In the genomic region with DNA sequence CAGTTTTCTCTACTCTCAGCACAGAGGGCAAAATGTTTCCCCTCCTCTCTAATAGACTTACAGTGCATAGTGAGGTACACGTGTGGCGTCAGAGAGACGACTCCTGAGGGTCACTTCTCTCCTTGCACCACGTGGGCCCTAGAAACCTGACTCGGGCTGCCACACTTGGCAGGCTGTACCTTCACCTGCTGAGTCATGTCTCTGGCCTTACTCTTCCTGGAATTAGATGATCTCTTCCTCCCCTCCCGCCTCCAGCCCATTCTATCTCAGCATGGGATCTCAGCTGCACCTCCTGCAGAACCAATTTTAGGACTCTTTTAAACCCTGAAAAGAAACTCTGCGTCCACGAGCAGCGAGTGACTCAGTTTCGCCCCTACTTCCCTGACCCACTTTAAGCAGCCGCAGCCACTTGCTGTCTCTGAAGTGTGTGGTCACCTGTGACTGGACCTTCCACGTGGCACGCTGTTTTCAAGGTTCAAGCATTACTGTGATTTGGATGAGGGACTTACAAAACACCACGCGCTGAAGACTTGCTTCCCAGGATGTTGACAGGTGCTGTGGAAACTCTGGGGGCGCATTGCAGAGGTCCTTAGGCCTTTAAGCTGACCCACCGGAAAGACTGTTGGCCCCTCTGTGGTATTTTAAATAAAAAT, we compare ENCODE assay signal across 11 mouse cellular contexts.
DNase-seq lines count a peak whose midpoint lies in the region; ATAC-seq and TF ChIP-seq lines count a peak whose summit lies in the region.
"Had no signal": no experiment of that assay in that cellular context is flagged by ENCODE, and none has a peak within 500 bp of the region (broad histone marks: within the 10 kb centered on the region; RNA-seq: fewer than 3 reads in every experiment).

No protein-coding gene starts in this region.

- no peak overlapping the region for H3ac ChIP-seq in myocyte (ENCODE audit: control insufficient read depth, insufficient read length)

- no peak for TF ChIP-seq POLR2A in myocyte (IDR thresholded peaks at IDR 0.05; ENCODE audit: insufficient read length, low read depth)

- DNase-seq in cerebellum, postnatal 14 days = peak; percentile 35 to 46
- no peak for DNase-seq in cerebellum, postnatal 4 days (ENCODE audit: low spot score in 2 of 2)
- DNase-seq in lung, postnatal 0 days (ENCODE audit: low spot score) = peak; percentile 14
- DNase-seq in lung, postnatal 14 days = no peak
- peak; percentile 35 to 60 for DNase-seq in adrenal gland, postnatal 36 days
- no peak for DNase-seq in left cerebral cortex, adult 11 months (ENCODE audit: low spot score)
- DNase-seq in liver = no peak
- DNase-seq: heart, postnatal 10 days had no signal

- no peak overlapping the region for H3K4me3 ChIP-seq in lung, postnatal 0 days (ENCODE audit: low read depth, low read length)
- no peak overlapping the region for H3K4me3 ChIP-seq in myocyte
- H3K4me3 ChIP-seq: megakaryocyte, embryonic 14.5 days had no signal

- peak; percentile 48; the same call in 1 of the 2 replicates for ATAC-seq in lung, postnatal 0 days
- ATAC-seq: intestine, embryonic 16.5 days had no signal

- no peaks in the 10 kb centered on the region for H3K79me2 ChIP-seq in myocyte (ENCODE audit: control insufficient read depth, insufficient read depth)

- no peak for TF ChIP-seq CTCF in lung, postnatal 0 days (IDR thresholded peaks at IDR 0.05)

- H3K27me3 ChIP-seq in lung, postnatal 0 days (replicated peaks; ENCODE audit: insufficient read depth, low read length) = no peaks in the 10 kb centered on the region
- no peaks in the 10 kb centered on the region for H3K27me3 ChIP-seq in myocyte (ENCODE audit: control insufficient read depth, insufficient read depth, insufficient read length)

- H3K27ac ChIP-seq in lung, postnatal 0 days (ENCODE audit: low read length) = no peak overlapping the region

- no peak overlapping the region for H3K4me2 ChIP-seq in lung, postnatal 0 days (replicated peaks; ENCODE audit: low read depth, low read length)
- H3K4me2 ChIP-seq in myocyte (ENCODE audit: low read depth) = peak overlapping the region; percentile 34

- H3K9me3 ChIP-seq in lung, postnatal 0 days (ENCODE audit: low read length) = no peaks in the 10 kb centered on the region

- H3K9ac ChIP-seq in lung, postnatal 0 days (replicated peaks; ENCODE audit: low read depth) = no peak overlapping the region

- H3K36me3 ChIP-seq in lung, postnatal 0 days (ENCODE audit: insufficient read depth, low read length) = no peaks in the 10 kb centered on the region
- no peaks in the 10 kb centered on the region for H3K36me3 ChIP-seq in myocyte (ENCODE audit: control insufficient read depth, insufficient read depth)

- 50% methylated on average over 17 of the region's 17 CpGs for WGBS in lung, postnatal 0 days

- no peaks in the 10 kb centered on the region for H3K4me1 ChIP-seq in lung, postnatal 0 days (ENCODE audit: insufficient read depth, low read depth, low read length)

- no peak for TF ChIP-seq EP300 in lung, postnatal 0 days (IDR thresholded peaks at IDR 0.05)

TF ChIP-seq in myocyte, 11 proteins besides CTCF, POLR2A, EP300 and RAD21:
- TF ChIP-seq TCF3 (IDR thresholded peaks at IDR 0.05; ENCODE audit: insufficient read length, low read depth) = no peak
- TF ChIP-seq E2F4 (IDR thresholded peaks at IDR 0.05; ENCODE audit: insufficient read depth) = no peak
- TF ChIP-seq POLR2AphosphoS2 (IDR thresholded peaks at IDR 0.05; ENCODE audit: insufficient read length, low read depth) = no peak
- no peak for TF ChIP-seq REST (IDR thresholded peaks at IDR 0.05; ENCODE audit: insufficient read depth, insufficient read length)
- no peak for TF ChIP-seq MAX (IDR thresholded peaks at IDR 0.05; ENCODE audit: low read depth)
- TF ChIP-seq TCF12 (IDR thresholded peaks at IDR 0.05; ENCODE audit: insufficient read depth, poor library complexity, severe bottlenecking) = peak; percentile 1
- TF ChIP-seq MYOG (IDR thresholded peaks at IDR 0.05; ENCODE audit: control insufficient read depth in 1 of 3, insufficient read depth in 1 of 3, insufficient read length in 2 of 3, low read depth in 2 of 3) = peak in 1 of 3 experiments; percentile 29
- TF ChIP-seq MYOD1 (IDR thresholded peaks at IDR 0.05; ENCODE audit: control insufficient read depth in 1 of 3, insufficient read length in 2 of 3, low read depth in 2 of 3) = peak; percentile 60 to 91 (median 67)
- no peak for TF ChIP-seq CEBPB (IDR thresholded peaks at IDR 0.05; ENCODE audit: insufficient read depth, poor library complexity, severe bottlenecking)
- peak; percentile 5 for TF ChIP-seq SRF (IDR thresholded peaks at IDR 0.05; ENCODE audit: control insufficient read depth, insufficient read length, low read depth)
- peak; percentile 75 for TF ChIP-seq USF1 (IDR thresholded peaks at IDR 0.05; ENCODE audit: low read depth)

Comparison
In these comparisons a context has a peak if more than half of its experiments do, and no peak if none do; other contexts are left out.
1. DNase-seq: peak in cerebellum, postnatal 14 days (2 of 2), lung, postnatal 0 days (single experiment) and adrenal gland, postnatal 36 days (2 of 2); none in cerebellum, postnatal 4 days (0 of 2), lung, postnatal 14 days (single experiment), left cerebral cortex, adult 11 months (single experiment) and liver (single experiment).